Mouse (Mus musculus) bone marrow, adult 2 months (tissue): ENCODE data around the gene Mecom.

Source experiments
- CTCF ChIP-seq: fragments of 200-500 bp; IDR thresholded peaks from 2 replicates; pipeline ENCODE4 v1.5.1; 2011; ENCODE audit warnings: low read length, control low read depth; ENCODE audit not compliant: control insufficient read depth, insufficient read depth
- POLR2A ChIP-seq: fragments of 200-500 bp; IDR thresholded peaks from 2 replicates; pipeline ENCODE4 v1.6.1; 2011; ENCODE audit warnings: low read depth, mild to moderate bottlenecking, control low read depth, low read length, borderline replicate concordance; ENCODE audit not compliant: control insufficient read depth

DNA sequence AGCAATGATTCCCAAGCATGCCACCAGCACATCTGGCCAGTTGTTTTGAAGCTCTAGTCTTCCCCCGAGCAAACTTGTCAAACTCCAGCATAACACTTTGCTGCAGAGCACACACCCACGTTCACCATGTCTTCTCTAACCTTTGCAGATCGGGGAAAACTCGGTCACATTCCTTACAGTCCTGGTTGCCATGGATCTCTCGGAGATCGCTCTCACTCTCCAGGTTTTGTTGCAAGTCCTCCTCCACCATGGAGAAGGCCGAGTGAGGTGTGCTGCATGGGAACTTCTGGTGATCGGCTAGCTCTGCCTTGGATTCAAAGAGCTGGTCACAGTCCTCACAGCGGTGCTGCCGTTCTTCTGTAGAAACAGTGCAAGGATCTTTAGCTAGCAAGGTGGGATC lies 554.5 kb downstream of the Mecom start:
- TF ChIP-seq CTCF (no peak), POLR2A (no peak)
